Mouse (Mus musculus) neutrophil, adult 65 days (primary cell): ENCODE measurements around the gene Anks1b. TPM values are rescaled to one million over a fixed set of nuclear protein-coding genes. Genes with fewer than 3 reads are reported as not detected.

ENCODE experiments used
- total RNA-seq: library from RNA; stranded (reverse); gene quantifications from 2 replicates; pipeline ENCODE4 v1.2.4, GENCODE M21; 2023

The Anks1b gene
- total RNA-seq, result not detected in 2 replicates

GRCm38 (mm10) chr10:89873146-89873950 is at the start of gene Anks1b:
Anks1b (plus strand) TSS chr10:89873509.

Other genes starting within 250 kb of the Anks1b start
- 56.5 and 76.9 TPM in 2 replicates for gene Scyl2, start 187.2 kb upstream of the Anks1b start, total RNA-seq
- 20.5 and 26.4 TPM in 2 replicates for gene Actr6, start 141.2 kb upstream of the Anks1b start, total RNA-seq
- gene Uhrf1bp1l, start 128.5 kb upstream of the Anks1b start, total RNA-seq, result 64.9 and 81.4 TPM in 2 replicates